Mouse (Mus musculus): ENCODE measurements at regions not wholly inside any gene's neighbourhood (a gene's known extent, or its start where the extent isn't known, plus 50 kb on each side); places are given as distances from the start of the nearest gene placed in this dataset.

- no peaks in the 10 kb centered on the region for H3K27me3 ChIP-seq (ENCODE audit: control insufficient read depth, insufficient read depth, low read length)
- DNase-seq (ENCODE audit: low read depth in 3 of 3, low spot score in 3 of 3) (no peak), ATAC-seq (ENCODE audit: insufficient read depth) (no peak)
- 66% methylated on average over 12 of the region's 12 CpGs for WGBS (ENCODE audit: insufficient replicate concordance)
- H3K4me3 ChIP-seq (ENCODE audit: insufficient read depth in 1 of 2, low read depth in 2 of 2, low read length in 2 of 2): no peak overlapping the region
- H3K4me2 ChIP-seq (ENCODE audit: low read depth): no peak overlapping the region
- H3K27ac ChIP-seq: no peak overlapping the region
- H3K4me1 ChIP-seq (replicated peaks; ENCODE audit: control insufficient read depth in 2 of 2, insufficient read depth in 2 of 2, low read length in 1 of 2): no peaks in the 10 kb centered on the region
- H3K9me3 ChIP-seq (ENCODE audit: control insufficient read depth, low read length): no peaks in the 10 kb centered on the region
- no peaks in the 10 kb centered on the region for H3K36me3 ChIP-seq (replicated peaks; ENCODE audit: control insufficient read depth, insufficient read depth, low read depth)
- no peak overlapping the region for H3K9ac ChIP-seq (replicated peaks)
- TF ChIP-seq EP300 (IDR thresholded peaks at IDR 0.05; ENCODE audit: low read depth) (no peak), CTCF (IDR thresholded peaks at IDR 0.05; ENCODE audit: low read depth) (no peak)
These were observed 118.0 kb downstream of the Tmem30b start for GRCm38 (mm10) chr12:73428171-73428570.

- H3K27ac ChIP-seq: no peak overlapping the region
- WGBS (ENCODE audit: insufficient replicate concordance): 74% methylated on average over 7 of the region's 7 CpGs
- no peaks in the 10 kb centered on the region for H3K4me1 ChIP-seq (replicated peaks; ENCODE audit: control insufficient read depth in 2 of 2, insufficient read depth in 2 of 2, low read length in 1 of 2)
- no peak overlapping the region for H3K4me3 ChIP-seq (ENCODE audit: insufficient read depth in 1 of 2, low read depth in 2 of 2, low read length in 2 of 2)
- no peaks in the 10 kb centered on the region for H3K9me3 ChIP-seq (ENCODE audit: control insufficient read depth, low read length)
- DNase-seq (ENCODE audit: low read depth in 3 of 3, low spot score in 3 of 3): no peak
- H3K36me3 ChIP-seq (replicated peaks; ENCODE audit: control insufficient read depth, insufficient read depth, low read depth): no peaks in the 10 kb centered on the region
- no peak overlapping the region for H3K4me2 ChIP-seq (ENCODE audit: low read depth)
- no peak overlapping the region for H3K9ac ChIP-seq (replicated peaks)
- TF ChIP-seq CTCF (IDR thresholded peaks at IDR 0.05; ENCODE audit: low read depth) (no peak), EP300 (IDR thresholded peaks at IDR 0.05; ENCODE audit: low read depth) (no peak)
- ATAC-seq (ENCODE audit: insufficient read depth): no peak
- no peaks in the 10 kb centered on the region for H3K27me3 ChIP-seq (ENCODE audit: control insufficient read depth, insufficient read depth, low read length)
These were observed 121.4 kb downstream of the Tmem30b start for GRCm38 (mm10) chr12:73424814-73425213.

- H3K27ac ChIP-seq: no peak overlapping the region
- no peaks in the 10 kb centered on the region for H3K9me3 ChIP-seq (ENCODE audit: control insufficient read depth, low read length)
- TF ChIP-seq CTCF (IDR thresholded peaks at IDR 0.05; ENCODE audit: low read depth) (no peak), EP300 (IDR thresholded peaks at IDR 0.05; ENCODE audit: low read depth) (no peak)
- no peaks in the 10 kb centered on the region for H3K36me3 ChIP-seq (replicated peaks; ENCODE audit: control insufficient read depth, insufficient read depth, low read depth)
- WGBS (ENCODE audit: insufficient replicate concordance): 45% methylated on average over 3 of the region's 3 CpGs
- no peak overlapping the region for H3K9ac ChIP-seq (replicated peaks)
- no peak for ATAC-seq (ENCODE audit: insufficient read depth)
- H3K27me3 ChIP-seq (ENCODE audit: control insufficient read depth, insufficient read depth, low read length): no peaks in the 10 kb centered on the region
- H3K4me2 ChIP-seq (ENCODE audit: low read depth): no peak overlapping the region
- H3K4me1 ChIP-seq (replicated peaks; ENCODE audit: control insufficient read depth in 2 of 2, insufficient read depth in 2 of 2, low read length in 1 of 2): no peaks in the 10 kb centered on the region
- H3K4me3 ChIP-seq (ENCODE audit: insufficient read depth in 1 of 2, low read depth in 2 of 2, low read length in 2 of 2): no peak overlapping the region
- DNase-seq (ENCODE audit: low read depth in 3 of 3, low spot score in 3 of 3): no peak
These were observed 129.1 kb downstream of the Tmem30b start for GRCm38 (mm10) chr12:73417101-73417500.

GRCm38 (mm10) chr12:73416367-73416897, 129.8 kb downstream of the Tmem30b start:
- no peak overlapping the region for H3K4me2 ChIP-seq (ENCODE audit: low read depth)
- H3K27me3 ChIP-seq (ENCODE audit: control insufficient read depth, insufficient read depth, low read length): no peaks in the 10 kb centered on the region
- no peak overlapping the region for H3K27ac ChIP-seq
- H3K9ac ChIP-seq (replicated peaks): no peak overlapping the region
- H3K36me3 ChIP-seq (replicated peaks; ENCODE audit: control insufficient read depth, insufficient read depth, low read depth): no peaks in the 10 kb centered on the region
- H3K9me3 ChIP-seq (ENCODE audit: control insufficient read depth, low read length): no peaks in the 10 kb centered on the region
- WGBS (ENCODE audit: insufficient replicate concordance): 64% methylated on average over 16 of the region's 16 CpGs
- no peak for ATAC-seq (ENCODE audit: insufficient read depth)
- H3K4me3 ChIP-seq (ENCODE audit: insufficient read depth in 1 of 2, low read depth in 2 of 2, low read length in 2 of 2): no peak overlapping the region
- no peak for DNase-seq (ENCODE audit: low read depth in 3 of 3, low spot score in 3 of 3)
- H3K4me1 ChIP-seq (replicated peaks; ENCODE audit: control insufficient read depth in 2 of 2, insufficient read depth in 2 of 2, low read length in 1 of 2): no peaks in the 10 kb centered on the region
- TF ChIP-seq CTCF (IDR thresholded peaks at IDR 0.05; ENCODE audit: low read depth): no peak
- no peak for TF ChIP-seq EP300 (IDR thresholded peaks at IDR 0.05; ENCODE audit: low read depth)

GRCm38 (mm10) chr12:73415856-73416366, 129.3 kb downstream of the Slc38a6 start:
- no peak overlapping the region for H3K4me3 ChIP-seq (ENCODE audit: insufficient read depth in 1 of 2, low read depth in 2 of 2, low read length in 2 of 2)
- no peaks in the 10 kb centered on the region for H3K36me3 ChIP-seq (replicated peaks; ENCODE audit: control insufficient read depth, insufficient read depth, low read depth)
- no peaks in the 10 kb centered on the region for H3K9me3 ChIP-seq (ENCODE audit: control insufficient read depth, low read length)
- DNase-seq (ENCODE audit: low read depth in 3 of 3, low spot score in 3 of 3): no peak
- H3K27me3 ChIP-seq (ENCODE audit: control insufficient read depth, insufficient read depth, low read length): no peaks in the 10 kb centered on the region
- H3K9ac ChIP-seq (replicated peaks): no peak overlapping the region
- no peaks in the 10 kb centered on the region for H3K4me1 ChIP-seq (replicated peaks; ENCODE audit: control insufficient read depth in 2 of 2, insufficient read depth in 2 of 2, low read length in 1 of 2)
- no peak overlapping the region for H3K4me2 ChIP-seq (ENCODE audit: low read depth)
- TF ChIP-seq CTCF (IDR thresholded peaks at IDR 0.05; ENCODE audit: low read depth): no peak
- no peak for TF ChIP-seq EP300 (IDR thresholded peaks at IDR 0.05; ENCODE audit: low read depth)
- no peak overlapping the region for H3K27ac ChIP-seq
- no peak for ATAC-seq (ENCODE audit: insufficient read depth)
- 68% methylated on average over 7 of the region's 7 CpGs for WGBS (ENCODE audit: insufficient replicate concordance)
